Mouse (Mus musculus) kidney, embryonic 14.5 days (tissue): Measurements from ENCODE around the gene Lmnb2. TPM values are rescaled to one million over a fixed set of nuclear protein-coding genes. Genes with fewer than 3 reads are reported as not detected.

ENCODE experiments used
- polyA plus RNA-seq: library from polyadenylated mRNA; unstranded; fragments of >200 nt; fragmentation: Nextera tagmentation; extraction: Ambion mirVana; gene quantifications from 2 replicates; pipeline ENCODE4 v1.2.1, GENCODE M21; 2014

Gene Lmnb2
- polyA plus RNA-seq, 1 experiment from 2014 or later, result 17.1 TPM

Other genes with a start within 250 kb of the Lmnb2 start
- 68.1 and 99.2 TPM in 2 replicates for gene Mknk2, start 240.1 kb downstream of the Lmnb2 start, polyA plus RNA-seq
- 23.3 and 34.4 TPM in 2 replicates for gene Mob3a, start 216.3 kb downstream of the Lmnb2 start, polyA plus RNA-seq
- 8.5 and 14.6 TPM in 2 replicates for gene Izumo4, start 216.1 kb downstream of the Lmnb2 start, polyA plus RNA-seq
- 70.8 and 80.6 TPM in 2 replicates for gene Ap3d1, start 176.0 kb downstream of the Lmnb2 start, polyA plus RNA-seq
- 21.9 and 29.2 TPM in 2 replicates for gene Dot1l, start 163.0 kb downstream of the Lmnb2 start, polyA plus RNA-seq
- gene Sf3a2, start 120.0 kb downstream of the Lmnb2 start, polyA plus RNA-seq, result 101 and 102 TPM in 2 replicates
- 121 and 126 TPM in 2 replicates for gene Plekhj1, start 119.6 kb downstream of the Lmnb2 start, polyA plus RNA-seq
- gene Amh, start 113.0 kb downstream of the Lmnb2 start, polyA plus RNA-seq, result not detected in 2 replicates
- 4.4 and 5.2 TPM in 2 replicates for gene Jsrp1, start 104.7 kb downstream of the Lmnb2 start, polyA plus RNA-seq
- 1,867 and 1,944 TPM in 2 replicates for gene Oaz1, start 91.6 kb downstream of the Lmnb2 start, polyA plus RNA-seq
- gene Lingo3, start 74.2 kb downstream of the Lmnb2 start, polyA plus RNA-seq, result 0.17 and 0.97 TPM in 2 replicates
- 365 and 431 TPM in 2 replicates for gene Lsm7, start 63.0 kb downstream of the Lmnb2 start, polyA plus RNA-seq
- 27.2 and 35.1 TPM in 2 replicates for gene Sppl2b, start 63.0 kb downstream of the Lmnb2 start, polyA plus RNA-seq
- 0.08 and 0.10 TPM in 2 replicates for gene Tmprss9, start 46.4 kb downstream of the Lmnb2 start, polyA plus RNA-seq
- 391 and 501 TPM in 2 replicates for gene Timm13, start 17.3 kb downstream of the Lmnb2 start, polyA plus RNA-seq
- gene Gadd45b, start 11.8 kb upstream of the Lmnb2 start, polyA plus RNA-seq, result 16.1 and 16.3 TPM in 2 replicates
- 2.2 and 4.8 TPM in 2 replicates for gene Gng7, start 96.7 kb upstream of the Lmnb2 start, polyA plus RNA-seq
- 0.37 TPM in 1 of 2 replicates, not detected in the other for gene Diras1, start 107.4 kb upstream of the Lmnb2 start, polyA plus RNA-seq
- gene Slc39a3, start 119.2 kb upstream of the Lmnb2 start, polyA plus RNA-seq, result 6.4 and 9.1 TPM in 2 replicates
- 140 and 196 TPM in 2 replicates for gene Sgta, start 141.9 kb upstream of the Lmnb2 start, polyA plus RNA-seq
- 50.6 and 58.9 TPM in 2 replicates for gene Thop1, start 151.8 kb upstream of the Lmnb2 start, polyA plus RNA-seq
- gene Creb3l3, start 180.6 kb upstream of the Lmnb2 start, polyA plus RNA-seq, result 0.11 and 0.24 TPM in 2 replicates
- 187 and 208 TPM in 2 replicates for gene Map2k2, start 187.7 kb upstream of the Lmnb2 start, polyA plus RNA-seq
- gene Zbtb7a, start 217.0 kb upstream of the Lmnb2 start, polyA plus RNA-seq, result 16.1 and 18.1 TPM in 2 replicates
- 45.3 and 48.4 TPM in 2 replicates for gene Pias4, start 249.7 kb upstream of the Lmnb2 start, polyA plus RNA-seq